Mouse (Mus musculus): ENCODE results near the gene Trpm8.

- TF ChIP-seq CTCF (IDR thresholded peaks at IDR 0.05; ENCODE audit: extremely low read depth, insufficient read depth, low read length) (no peak), POLR2A (IDR thresholded peaks at IDR 0.05; ENCODE audit: extremely low read depth, insufficient read depth, low read length) (no peak)
These were observed 4.6 kb upstream of the Trpm8 start for GRCm38 (mm10) chr1:88272851-88273250.
